Mouse (Mus musculus) skeletal muscle tissue, adult 2 months (tissue): ENCODE data around the gene Fam83b.

Experiments used
- DNase-seq: peaks from one replicate; pipeline ENCODE4 v3.0.0-alpha.2; 2012; ENCODE audit warnings: low read depth, low spot score

Gene Fam83b

DNA sequence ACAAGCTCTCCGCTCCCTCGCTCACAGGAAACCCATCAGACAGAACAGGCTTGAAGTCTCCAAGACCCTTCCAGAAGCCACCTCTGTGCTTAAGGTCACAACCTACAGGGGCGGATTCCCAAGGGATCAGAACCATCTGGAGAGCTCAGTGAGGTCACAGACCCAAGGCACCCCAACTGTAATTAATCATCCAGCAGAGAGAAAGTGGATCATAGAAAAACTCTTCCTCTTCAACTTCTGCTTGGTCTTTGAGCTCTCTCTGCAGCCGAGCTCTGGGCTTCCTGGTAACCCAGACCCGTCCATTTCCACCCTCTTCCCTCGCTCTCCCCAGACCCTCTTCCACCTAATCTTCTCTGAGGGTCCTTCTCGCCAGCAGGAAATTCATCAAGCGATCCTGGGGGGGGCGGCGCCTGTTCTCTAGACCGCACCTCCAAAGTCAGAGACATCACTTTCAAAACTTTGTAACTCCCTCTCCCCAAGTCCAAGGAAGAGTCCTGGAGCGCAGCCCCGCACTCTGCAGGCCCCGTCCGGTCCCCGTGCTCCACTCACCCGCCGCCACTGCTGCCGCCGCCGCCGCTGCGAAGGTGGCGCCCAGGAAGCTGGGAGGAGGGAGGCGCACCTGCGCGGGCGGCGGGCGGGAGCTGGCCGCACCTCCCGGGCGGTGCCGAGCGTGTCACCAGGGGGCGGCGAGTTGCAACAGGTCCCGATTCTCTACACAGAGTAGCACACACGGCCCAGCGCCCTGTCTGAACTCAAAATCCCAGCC lies at the start of gene Fam83b:
Fam83b (minus strand) TSS at position 602 of the 766 bp plus-strand sequence.
- DNase-seq = no peak

GRCm38 (mm10) chr9:76614165-76614564 lies 47.2 kb upstream of the Fam83b start:
- DNase-seq = no peak

DNA sequence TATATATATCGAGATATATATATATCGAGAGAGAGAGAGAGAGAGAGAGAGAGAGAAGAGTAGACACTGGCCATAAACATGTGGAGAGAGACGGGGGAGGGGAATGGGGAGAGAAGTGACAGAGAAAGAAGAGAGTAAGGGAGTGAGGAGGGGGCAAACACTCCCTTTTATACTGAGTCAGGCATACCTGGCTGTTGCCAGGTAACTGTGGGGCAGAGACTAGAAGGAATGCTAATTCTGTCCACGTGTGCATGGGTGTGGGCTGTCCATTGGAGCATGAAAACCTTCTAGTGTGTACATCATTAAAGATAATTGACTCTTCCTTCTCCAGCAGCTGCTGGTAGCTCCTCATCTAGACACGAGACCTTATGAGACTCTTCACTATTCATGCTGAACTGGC lies 36.8 kb upstream of the Fam83b start:
- DNase-seq = no peak

- DNase-seq = no peak
Observed at GRCm38 (mm10) chr9:76602874-76603273, 36.0 kb upstream of the Fam83b start.

GRCm38 (mm10) chr9:76597395-76597794 lies 30.5 kb upstream of the Fam83b start:
- DNase-seq = no peak

GRCm38 (mm10) chr9:76593841-76594240 lies 26.9 kb upstream of the Fam83b start:
- no peak for DNase-seq

DNA sequence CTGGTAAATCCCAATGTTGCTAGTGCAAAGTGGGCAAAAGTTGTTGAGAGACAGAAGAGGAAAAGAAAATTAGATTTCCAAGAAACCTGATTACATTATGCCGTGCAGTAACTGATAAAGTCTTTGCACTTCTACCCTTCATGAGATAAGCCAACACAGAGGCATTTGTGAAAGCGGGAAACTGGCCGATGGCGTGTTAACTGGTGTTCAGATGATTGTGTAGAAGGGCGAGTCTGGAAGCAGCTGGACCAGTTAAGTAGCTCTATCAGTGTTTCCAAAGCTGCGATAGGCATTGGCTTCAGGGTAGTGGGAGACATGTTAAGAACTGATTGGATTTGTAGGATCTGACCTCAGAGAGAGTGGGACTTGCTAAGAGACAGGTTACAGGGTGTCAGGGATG lies 17.0 kb upstream of the Fam83b start:
- DNase-seq = no peak

GRCm38 (mm10) chr9:76581966-76582365 lies 15.1 kb upstream of the Fam83b start:
- no peak for DNase-seq

DNA sequence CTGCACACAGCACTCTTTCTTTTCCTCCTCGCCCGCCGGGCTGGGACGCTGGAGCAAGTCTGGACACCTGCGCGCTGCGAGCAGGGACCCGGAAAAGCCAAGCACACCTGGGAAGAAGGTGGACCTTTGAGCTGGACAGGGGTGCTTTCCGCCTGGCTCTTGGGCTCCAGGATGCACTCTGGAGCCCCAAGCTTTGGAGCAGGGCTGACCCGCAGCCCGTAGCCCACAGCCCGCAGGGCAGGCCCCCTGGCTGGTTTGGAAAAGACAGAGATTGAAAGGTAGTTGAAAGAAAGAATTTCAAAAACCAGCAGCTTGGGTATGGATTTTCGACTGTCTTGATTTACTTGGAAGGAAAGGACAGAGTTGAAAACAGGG lies 352 bp upstream of the Fam83b start:
- no peak for DNase-seq

GRCm38 (mm10) chr9:76565656-76566055 lies 1.3 kb downstream of the Fam83b start:
- no peak for DNase-seq

DNA sequence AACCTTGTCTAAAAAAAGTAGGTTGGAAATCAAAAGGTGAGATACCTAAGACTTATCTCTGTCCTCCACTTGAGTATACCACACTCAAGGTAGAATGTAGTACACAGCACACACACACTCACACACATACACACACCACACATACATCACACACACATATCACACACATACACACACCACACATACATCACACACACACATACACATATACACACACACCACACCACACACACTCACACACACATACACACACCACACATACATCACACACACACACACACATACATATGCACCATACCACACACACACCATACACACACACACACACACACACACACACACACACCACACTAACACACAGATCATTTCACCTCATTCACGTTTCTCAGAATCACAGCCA lies 2.8 kb downstream of the Fam83b start:
- no peak for DNase-seq

DNA sequence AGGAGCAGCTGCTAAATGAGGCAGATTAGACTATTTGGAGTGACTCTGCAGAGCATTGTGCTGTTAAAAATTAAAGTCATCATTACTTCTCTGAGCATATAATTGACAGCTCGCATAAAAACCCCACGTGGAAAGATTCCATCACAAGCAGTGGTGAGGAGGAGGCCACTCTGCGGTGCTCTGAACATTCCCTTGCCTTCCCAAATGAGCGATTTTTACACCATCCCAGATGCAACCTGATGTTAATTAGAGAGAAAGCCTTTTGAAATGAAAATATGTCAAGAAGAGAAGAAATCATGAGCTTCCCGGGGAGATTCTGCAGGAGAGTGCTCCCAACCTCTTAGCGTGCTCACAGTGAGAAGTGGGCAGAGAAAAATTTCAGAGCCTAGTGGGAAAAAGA lies 4.1 kb downstream of the Fam83b start:
- no peak for DNase-seq

- DNase-seq = no peak
Observed at GRCm38 (mm10) chr9:76559240-76559639, 7.7 kb downstream of the Fam83b start.

GRCm38 (mm10) chr9:76553758-76554157 lies 13.2 kb downstream of the Fam83b start:
- no peak for DNase-seq

DNA sequence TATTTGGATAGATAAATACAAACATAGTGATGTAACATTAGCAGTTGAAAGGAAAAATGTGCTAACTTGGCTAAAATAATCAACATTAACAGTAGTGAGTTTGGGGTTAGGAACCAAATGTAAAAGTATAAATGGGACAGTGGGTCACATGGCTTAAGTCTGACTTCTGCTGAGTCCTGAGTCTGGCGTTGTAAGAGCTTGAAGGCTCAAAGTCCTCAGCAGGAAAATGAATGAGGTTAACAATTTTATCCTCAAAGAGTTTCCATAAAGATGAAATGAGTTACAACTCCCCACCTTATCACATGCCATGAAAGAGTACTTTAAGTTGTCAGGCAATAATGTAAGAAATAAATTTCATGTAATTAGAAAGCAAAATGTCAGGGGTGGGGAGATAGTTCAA lies 13.8 kb downstream of the Fam83b start:
- DNase-seq = no peak

- DNase-seq = no peak
Observed at GRCm38 (mm10) chr9:76546714-76547113, 20.2 kb downstream of the Fam83b start.

DNA sequence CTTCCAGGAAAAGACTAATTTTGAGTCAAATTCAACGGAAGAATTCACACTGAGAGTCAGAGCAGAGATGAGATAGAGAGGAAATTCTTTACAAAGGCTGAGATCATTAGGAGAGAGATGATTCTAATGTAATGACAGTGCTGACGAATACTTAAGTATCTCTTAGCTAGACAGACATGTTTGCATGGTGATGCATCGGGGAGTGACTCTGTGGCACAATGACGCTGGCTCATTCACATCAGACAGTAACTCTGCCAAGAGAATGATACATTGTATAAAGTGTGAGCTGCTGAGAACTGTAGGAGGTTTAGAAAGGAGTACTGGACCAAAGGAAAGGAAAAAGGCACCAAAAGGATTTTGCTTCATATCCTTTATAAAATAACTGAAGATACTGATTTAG lies 26.2 kb downstream of the Fam83b start:
- DNase-seq = no peak

- DNase-seq = no peak
Observed at GRCm38 (mm10) chr9:76539953-76540621, 26.8 kb downstream of the Fam83b start.

- DNase-seq = no peak
Observed at GRCm38 (mm10) chr9:76539271-76539670, 27.6 kb downstream of the Fam83b start.

GRCm38 (mm10) chr9:76536032-76536431 lies 30.9 kb downstream of the Fam83b start:
- no peak for DNase-seq

DNA sequence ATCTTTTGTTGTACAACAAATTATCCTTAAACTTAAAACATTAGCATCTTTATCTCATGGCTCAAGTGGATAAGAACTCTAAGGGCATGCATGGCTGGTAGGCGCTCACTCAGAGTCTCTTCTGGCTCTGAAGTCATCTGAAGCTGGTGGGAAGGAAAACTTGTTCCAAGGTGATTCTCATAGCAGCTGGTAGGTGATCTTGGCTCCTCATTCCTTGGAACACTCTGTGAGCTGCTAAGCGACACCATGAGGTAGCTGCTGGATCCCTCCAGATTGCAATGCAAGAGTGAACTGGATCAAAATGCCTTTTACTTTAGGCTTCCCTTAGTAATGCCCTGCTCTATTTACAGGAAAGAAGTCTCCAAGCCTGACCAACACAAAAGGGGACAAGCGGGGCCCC lies 34.5 kb downstream of the Fam83b start:
- DNase-seq = no peak

DNA sequence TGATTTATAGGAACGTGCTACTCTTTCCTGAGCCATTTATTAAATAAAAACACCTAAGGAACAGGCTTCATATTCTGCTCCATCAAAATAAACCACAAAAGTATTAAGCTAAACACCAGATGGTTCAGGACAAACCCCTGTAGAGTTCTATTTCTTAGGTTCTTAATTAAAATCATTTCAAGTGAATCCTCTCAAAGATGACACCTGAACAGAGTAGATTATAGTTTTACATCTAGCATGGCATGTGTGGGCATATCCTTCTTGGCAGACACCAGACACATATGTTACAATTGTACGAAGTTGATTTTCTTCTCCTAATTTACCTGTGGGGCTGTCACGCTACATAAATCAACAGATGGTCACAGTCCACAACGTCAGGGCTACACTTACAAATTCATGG lies 35.5 kb downstream of the Fam83b start:
- no peak for DNase-seq

DNA sequence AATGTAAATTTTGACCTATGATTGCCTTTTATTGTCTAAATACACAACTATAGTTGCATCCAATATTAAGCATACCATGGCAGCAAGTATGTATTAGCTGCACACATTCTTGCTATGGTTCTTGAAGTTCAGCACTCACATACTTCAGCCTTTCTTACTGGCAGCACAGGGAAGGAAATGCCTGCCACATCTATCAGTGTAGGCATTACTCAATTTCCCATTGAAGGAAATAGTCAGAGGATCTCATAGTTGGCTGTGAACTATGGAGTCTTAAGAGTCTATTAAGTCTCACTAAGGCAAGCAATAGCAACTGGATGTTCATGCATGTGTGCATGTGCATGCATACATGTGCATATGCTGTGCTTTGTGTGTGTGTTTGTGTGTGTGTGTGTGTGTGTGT lies 41.3 kb downstream of the Fam83b start:
- no peak for DNase-seq
